Mouse (Mus musculus) heart, postnatal 0 days (tissue): ENCODE data around the gene Pde4d. TPM values are rescaled to one million over a fixed set of nuclear protein-coding genes. Genes with fewer than 3 reads are reported as not detected.
A peak's percentile ranks its signal among the peaks of the same experiment; 100 is the strongest.
"Not testable (repeated sequence)": the region's sequence is repeated elsewhere in the genome, so short reads cannot be mapped to it uniquely, and the experiment has no call there.

Source experiments
- ATAC-seq: fragments of 200-750 bp; cut with Nextera tagmentation; 2 replicates; pipeline ENCODE4 v1.8.0; 2017; ENCODE audit warnings: low read depth, moderate number of reproducible peaks, moderate library complexity; ENCODE audit not compliant: insufficient read depth
- DNase-seq: peaks from one replicate; pipeline ENCODE4 v3.0.0-alpha.2; 2016; ENCODE audit warnings: low spot score
- H3K27ac ChIP-seq: fragments of 300-500 bp; sonication (generic); 2 replicates; pipeline ENCODE4 v1.5.1; 2014; ENCODE audit warnings: low read depth, mild to moderate bottlenecking
- H3K27me3 ChIP-seq: fragments of 300-500 bp; sonication (generic); 2 replicates; pipeline ENCODE4 v1.6.1; 2014; ENCODE audit warnings: low read length, mixed read lengths; ENCODE audit not compliant: control insufficient read depth, insufficient read depth
- H3K36me3 ChIP-seq: fragments of 300-500 bp; sonication (generic); replicated peaks from 2 replicates; pipeline ENCODE4 v1.6.1; 2014; ENCODE audit warnings: low read length, mixed read lengths; ENCODE audit not compliant: control insufficient read depth, insufficient read depth
- H3K4me1 ChIP-seq: fragments of 300-500 bp; sonication (generic); 2 replicates; pipeline ENCODE4 v1.6.1; 2014; ENCODE audit warnings: antibody characterized with exemption; ENCODE audit not compliant: control insufficient read depth, insufficient read depth
- H3K4me2 ChIP-seq: fragments of 300-500 bp; sonication (generic); 2 replicates; pipeline ENCODE4 v1.6.1; 2014; ENCODE audit warnings: low read depth, mild to moderate bottlenecking, low read length, moderate library complexity
- H3K4me3 ChIP-seq: fragments of 300-500 bp; sonication (generic); 2 replicates; pipeline ENCODE4 v1.5.1; 2014; ENCODE audit warnings: low read depth, low read length
- H3K9ac ChIP-seq: fragments of 300-500 bp; sonication (generic); replicated peaks from 2 replicates; pipeline ENCODE4 v1.6.1; 2014; ENCODE audit warnings: low read depth, low read length, mixed read lengths
- H3K9me3 ChIP-seq: fragments of 300-500 bp; sonication (generic); replicated peaks from 2 replicates; pipeline ENCODE4 v1.6.1; 2016; ENCODE audit warnings: low read length; ENCODE audit not compliant: control insufficient read depth
- CTCF ChIP-seq: IDR thresholded peaks from 2 replicates; pipeline ENCODE4 v1.5.1; 2016; ENCODE audit warnings: antibody characterized with exemption, control low read depth, low read depth
- EP300 ChIP-seq: IDR thresholded peaks from 2 replicates; pipeline ENCODE4 v1.6.1; 2016; ENCODE audit warnings: antibody characterized with exemption, low read depth
- WGBS: fragments of 180-500 bp; shearing (Covaris S2); extraction: QIAGEN DNeasy Blood & Tissue Kit; methylation state at CpG from one replicate; pipeline ENCODE4 v1.1.7; 2014; 5-methylcytosine and 5-hydroxymethylcytosine counted together
- polyA plus RNA-seq: library from polyadenylated mRNA; unstranded; fragments of >200 nt; fragmentation: Nextera tagmentation; extraction: Ambion mirVana; gene quantifications from 2 replicates; pipeline ENCODE4 v1.2.1, GENCODE M21; 2015
- total RNA-seq: library from RNA; depleted of rRNA; stranded (reverse); fragments of >200 nt; gene quantifications from 2 replicates; pipeline ENCODE4 v1.2.3, GENCODE M21; 2014; ENCODE audit warnings: low replicate concordance

Gene Pde4d
- total and polyA plus RNA-seq, 2 experiments from 2014 or later: 21.9 to 58.0 TPM

DNA sequence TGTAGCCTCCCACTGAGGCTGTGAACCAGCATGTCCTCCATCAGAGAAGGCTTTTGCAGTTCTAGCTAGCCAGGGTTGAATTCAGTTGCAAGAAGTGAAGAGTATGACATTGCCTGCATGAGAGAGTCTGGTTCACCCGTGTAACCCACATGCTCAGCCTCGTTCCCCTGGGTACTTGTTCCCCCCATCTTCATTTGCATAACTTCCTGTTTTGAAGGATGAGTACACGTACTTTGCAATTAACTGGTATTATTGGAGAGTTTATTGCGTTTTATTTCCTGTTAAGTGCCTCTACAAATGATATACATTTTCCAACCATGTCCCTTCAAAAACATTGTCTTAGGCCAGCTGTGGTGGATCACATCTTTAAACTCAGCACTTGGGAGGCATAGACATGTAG, 237.1 kb downstream of the Pde4d start:
- no peak overlapping the region for H3K4me3 ChIP-seq
- no peak for ATAC-seq
- WGBS: 66% methylated on average over 4 of the region's 4 CpGs
- no peaks in the 10 kb centered on the region for H3K27me3 ChIP-seq
- H3K9ac ChIP-seq: no peak overlapping the region
- H3K4me1 ChIP-seq: peaks cover 31% of the 10 kb centered on the region
- DNase-seq: no peak
- H3K9me3 ChIP-seq: no peaks in the 10 kb centered on the region
- H3K36me3 ChIP-seq: no peaks in the 10 kb centered on the region
- TF ChIP-seq EP300: no peak
- no peak for TF ChIP-seq CTCF
- H3K4me2 ChIP-seq: no peak overlapping the region
- no peak overlapping the region for H3K27ac ChIP-seq

DNA sequence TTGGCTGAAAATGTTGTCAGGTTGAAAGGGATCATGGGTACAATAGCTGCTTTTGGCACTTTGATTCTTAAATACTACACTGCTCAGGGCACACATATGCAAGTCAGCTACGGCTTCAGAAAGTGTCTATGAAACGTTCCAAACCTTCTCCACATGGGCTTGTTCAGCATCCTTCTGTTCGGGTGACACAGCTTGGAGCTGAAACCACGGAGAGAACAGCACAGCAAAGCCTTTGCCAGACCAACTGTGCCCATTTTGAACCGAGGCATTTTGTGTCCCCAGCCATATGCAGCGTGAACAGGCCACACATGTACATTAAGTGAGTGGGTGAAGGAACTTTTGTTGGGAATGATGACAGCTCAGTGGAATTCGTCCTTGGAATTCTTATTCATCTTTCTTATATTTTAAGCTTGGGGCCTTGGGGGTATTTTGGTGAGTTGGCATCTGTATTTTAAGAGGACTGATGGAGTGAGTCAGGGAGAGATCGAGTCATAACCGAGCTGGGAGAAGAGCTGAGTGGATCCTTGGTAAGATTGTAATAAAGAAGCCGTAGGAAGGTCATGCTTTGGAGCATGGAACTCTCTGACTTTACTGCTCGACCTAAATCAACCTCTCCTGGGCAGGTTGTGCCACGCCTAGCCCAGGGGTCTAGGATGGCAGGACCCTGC, 243.3 kb downstream of the Pde4d start:
- H3K4me2 ChIP-seq: no peak overlapping the region
- no peak overlapping the region for H3K4me3 ChIP-seq
- ATAC-seq: no peak
- H3K27me3 ChIP-seq: no peaks in the 10 kb centered on the region
- H3K27ac ChIP-seq: no peak overlapping the region
- H3K9me3 ChIP-seq: no peaks in the 10 kb centered on the region
- no peaks in the 10 kb centered on the region for H3K36me3 ChIP-seq
- TF ChIP-seq EP300 (no peak), CTCF (no peak)
- WGBS: 76% methylated on average over 12 of the region's 12 CpGs
- DNase-seq: no peak
- no peak overlapping the region for H3K9ac ChIP-seq
- H3K4me1 ChIP-seq: peaks cover 11% of the 10 kb centered on the region

DNA sequence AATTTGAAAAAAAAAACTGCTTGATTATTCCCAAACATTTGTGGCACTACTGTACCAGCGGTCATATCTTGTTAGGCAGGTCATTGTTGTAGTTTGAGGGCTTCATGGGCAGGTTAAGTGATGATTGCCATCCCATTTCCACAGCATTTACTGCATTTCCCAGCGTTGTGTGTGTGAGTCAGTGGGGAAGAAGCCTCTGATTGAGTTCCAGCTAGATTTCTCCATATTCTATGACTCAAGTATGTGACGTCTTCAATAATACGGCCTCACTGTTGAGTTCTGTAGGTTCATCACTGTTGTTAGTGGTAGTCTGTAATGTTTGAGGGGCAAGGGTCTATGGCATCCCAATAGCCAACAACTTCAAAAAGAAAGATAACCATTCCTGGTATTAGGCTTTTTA, 255.7 kb downstream of the Pde4d start:
- Histone ChIP-seq H3K9ac (no peak overlapping the region), H3K27ac (no peak overlapping the region), H3K4me3 (no peak overlapping the region), H3K4me1 (no peaks in the 10 kb centered on the region), H3K4me2 (no peak overlapping the region), H3K27me3 (no peaks in the 10 kb centered on the region), H3K9me3 (no peaks in the 10 kb centered on the region), H3K36me3 (no peaks in the 10 kb centered on the region)
- WGBS: 83% methylated on average over 4 of the region's 4 CpGs
- ATAC-seq (no peak), DNase-seq (no peak)
- TF ChIP-seq CTCF (no peak), EP300 (no peak)

DNA sequence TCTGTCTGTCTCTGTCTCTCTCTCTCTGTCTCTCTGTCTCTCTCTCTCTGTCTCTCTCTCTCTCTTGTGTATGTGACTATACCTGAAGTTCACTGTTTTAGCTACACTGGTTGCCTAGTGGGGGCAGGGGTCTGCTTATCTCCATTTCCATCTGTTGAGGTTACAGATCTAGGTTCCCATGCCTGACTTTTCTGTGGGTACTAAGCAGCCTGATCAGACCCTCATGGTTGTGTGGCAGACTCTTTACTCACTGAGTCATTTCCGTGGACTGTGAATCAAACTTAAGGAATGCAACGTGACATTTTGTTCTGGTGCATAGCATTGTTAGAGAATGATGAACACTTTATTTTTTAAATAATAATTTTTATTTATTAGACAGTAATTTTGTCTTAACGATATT, 264.3 kb downstream of the Pde4d start:
- H3K4me2 ChIP-seq: no peak overlapping the region
- H3K4me3 ChIP-seq: no peak overlapping the region
- no peak overlapping the region for H3K27ac ChIP-seq
- no peaks in the 10 kb centered on the region for H3K9me3 ChIP-seq
- DNase-seq (no peak), ATAC-seq (no peak)
- TF ChIP-seq CTCF (no peak), EP300 (no peak)
- 77% methylated on average over 3 of the region's 3 CpGs for WGBS
- no peaks in the 10 kb centered on the region for H3K27me3 ChIP-seq
- H3K4me1 ChIP-seq: no peaks in the 10 kb centered on the region
- no peak overlapping the region for H3K9ac ChIP-seq
- H3K36me3 ChIP-seq: no peaks in the 10 kb centered on the region

DNA sequence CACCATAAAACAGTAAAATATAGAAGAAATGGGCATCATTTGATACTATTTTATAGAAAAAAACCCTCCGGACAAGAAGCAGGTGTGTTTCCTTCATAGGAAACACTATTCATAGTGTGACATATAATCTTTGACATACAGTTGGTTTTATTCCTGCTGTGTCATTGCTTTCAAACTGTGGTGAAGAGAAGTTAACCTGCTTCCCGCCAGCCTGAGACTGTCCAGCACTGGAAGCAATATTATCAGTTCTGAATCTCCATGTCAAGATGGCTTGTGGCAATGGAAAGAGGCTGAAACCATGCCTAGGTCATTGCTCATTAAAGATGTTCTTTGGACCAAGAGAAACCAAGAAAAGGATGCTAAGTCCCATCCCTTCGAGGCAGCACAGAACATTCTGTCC, 265.3 kb downstream of the Pde4d start:
- no peaks in the 10 kb centered on the region for H3K4me1 ChIP-seq
- H3K9ac ChIP-seq: no peak overlapping the region
- H3K4me2 ChIP-seq: no peak overlapping the region
- no peak overlapping the region for H3K4me3 ChIP-seq
- DNase-seq: no peak
- WGBS: 84% methylated on average over 3 of the region's 3 CpGs
- H3K9me3 ChIP-seq: no peaks in the 10 kb centered on the region
- no peak for ATAC-seq
- H3K27me3 ChIP-seq: no peaks in the 10 kb centered on the region
- no peak overlapping the region for H3K27ac ChIP-seq
- no peak for TF ChIP-seq CTCF
- TF ChIP-seq EP300: no peak
- no peaks in the 10 kb centered on the region for H3K36me3 ChIP-seq

DNA sequence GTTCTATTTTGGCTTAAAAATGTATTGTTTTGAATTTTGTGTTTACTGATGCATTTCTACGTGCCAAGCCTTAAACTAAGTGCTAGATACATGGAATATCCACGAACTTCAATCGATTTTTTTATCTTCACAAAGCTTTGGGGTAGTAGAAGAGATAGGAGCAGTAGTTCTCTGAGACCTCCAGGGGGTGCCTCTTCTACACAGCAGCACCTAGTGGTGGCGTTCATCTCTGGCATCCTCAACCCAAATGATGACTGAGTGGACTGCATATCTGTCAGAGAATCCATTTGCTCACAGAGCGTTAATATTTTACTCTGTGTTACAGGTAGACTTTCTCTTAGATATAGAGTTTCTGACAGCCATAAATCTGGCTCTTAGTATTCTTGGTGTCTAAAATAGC, 272.5 kb downstream of the Pde4d start:
- H3K27me3 ChIP-seq: no peaks in the 10 kb centered on the region
- H3K4me3 ChIP-seq: no peak overlapping the region
- DNase-seq: no peak

DNA sequence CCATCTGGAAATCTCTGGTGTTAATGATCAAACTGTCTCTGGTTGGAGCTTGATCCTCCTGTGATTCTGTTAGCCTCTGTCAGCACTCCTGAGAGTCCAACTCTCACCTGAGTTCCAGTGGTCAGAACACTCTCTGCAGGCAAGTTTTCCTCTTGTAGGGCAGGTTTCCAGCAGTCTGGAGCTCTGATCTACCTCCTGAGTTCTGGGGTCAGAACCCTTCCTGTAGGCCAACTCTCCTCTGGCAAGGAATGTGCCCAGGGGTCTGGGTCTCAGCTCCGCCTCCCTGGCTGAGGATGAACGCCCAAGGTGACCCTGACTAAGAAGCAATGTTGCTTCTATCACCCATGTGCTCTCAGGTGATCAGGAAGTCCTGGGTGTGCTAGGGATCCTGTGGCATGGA, 284.6 kb downstream of the Pde4d start:
- 73% methylated on average over 2 of the region's 2 CpGs for WGBS
- H3K36me3 ChIP-seq, H3K4me1 ChIP-seq, H3K27ac ChIP-seq, H3K27me3 ChIP-seq, H3K4me2 ChIP-seq, H3K9me3 ChIP-seq, DNase-seq, ATAC-seq, H3K9ac ChIP-seq, H3K4me3 ChIP-seq: not testable (repeated sequence)

More for the DNA sequence above, 272.5 kb downstream of the Pde4d start:
- no peak overlapping the region for H3K4me2 ChIP-seq
- WGBS: 68% methylated on average over 5 of the region's 5 CpGs
- H3K9me3 ChIP-seq: no peaks in the 10 kb centered on the region
- TF ChIP-seq EP300 (no peak), CTCF (peak; percentile 22)
- H3K4me1 ChIP-seq: no peaks in the 10 kb centered on the region
- H3K36me3 ChIP-seq: no peaks in the 10 kb centered on the region
- no peak for ATAC-seq
- no peak overlapping the region for H3K27ac ChIP-seq
- H3K9ac ChIP-seq: no peak overlapping the region
